Mouse (Mus musculus) granulocyte monocyte progenitor cell, adult 5-6 weeks (primary cell): ENCODE results near the gene Aldh5a1. TPM values are rescaled to one million over a fixed set of nuclear protein-coding genes. Genes with fewer than 3 reads are reported as not detected.
"Not testable (repeated sequence)": the region's sequence is repeated elsewhere in the genome, so short reads cannot be mapped to it uniquely, and the experiment has no call there.

Source experiments
- ATAC-seq: replicated peaks from 2 replicates; pipeline ENCODE4 v1.8.0; 2016; ENCODE audit warnings: mild to moderate bottlenecking, moderate TSS enrichment, inconsistent platforms; ENCODE audit not compliant: poor library complexity, severe bottlenecking
- total RNA-seq, 2 experiments: library from RNA; stranded (forward) in 1 of 2; stranded (reverse) in 1 of 2; fragments of 200-712, 200-1000 nt in 1 of 2; fragments of >200 nt in 1 of 2; fragmentation: Nextera tagmentation in 1 of 2; gene quantifications; 2 replicates each; pipeline ENCODE4 v1.2.3; 2014 to 2017

The Aldh5a1 gene
- total RNA-seq (2014; fragmentation: Nextera tagmentation) = 1.5 TPM in 2 replicates
- 2.6 and 3.1 TPM in 2 replicates for total RNA-seq (2017)

DNA sequence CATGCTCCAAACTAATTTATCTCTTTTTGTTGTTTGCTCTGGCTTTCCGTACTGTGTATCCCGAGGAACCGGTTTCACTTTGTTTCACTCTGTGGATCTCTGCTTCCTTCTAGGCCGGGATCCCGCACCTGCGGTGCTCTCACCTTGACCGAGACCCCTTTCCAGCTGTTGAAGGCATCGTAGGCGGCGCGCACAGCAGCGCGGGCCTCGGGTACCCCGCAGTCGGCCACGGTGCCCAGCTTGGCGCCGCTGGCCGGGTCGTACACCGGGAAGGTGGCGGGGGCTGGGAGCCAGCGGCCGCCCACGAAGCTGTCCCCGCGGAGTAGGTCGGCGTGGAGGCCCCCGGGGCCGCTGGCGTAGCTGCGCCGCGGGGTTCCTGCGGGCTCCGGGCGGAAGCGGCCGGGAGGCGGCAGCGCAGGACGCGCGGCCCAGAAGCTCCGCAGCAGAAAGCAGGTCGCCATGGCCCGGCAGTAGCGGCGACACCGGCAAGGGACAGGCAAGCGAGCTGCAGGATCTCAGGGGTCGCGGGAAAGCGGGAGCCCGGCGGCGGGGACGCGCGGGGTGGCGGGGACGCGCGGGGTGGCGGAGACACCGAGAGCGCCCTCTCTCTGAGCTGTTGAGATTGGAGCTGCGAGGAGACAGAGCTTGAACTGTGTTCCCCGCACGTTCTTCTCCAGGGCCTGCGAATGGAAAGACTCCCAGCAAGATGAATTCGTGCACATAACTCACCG is at the start of gene Aldh5a1:
Gene Aldh5a1, minus strand, starts transcription at position 554 of the 731 bp plus-strand sequence.
- ATAC-seq = peak; percentile 52

DNA sequence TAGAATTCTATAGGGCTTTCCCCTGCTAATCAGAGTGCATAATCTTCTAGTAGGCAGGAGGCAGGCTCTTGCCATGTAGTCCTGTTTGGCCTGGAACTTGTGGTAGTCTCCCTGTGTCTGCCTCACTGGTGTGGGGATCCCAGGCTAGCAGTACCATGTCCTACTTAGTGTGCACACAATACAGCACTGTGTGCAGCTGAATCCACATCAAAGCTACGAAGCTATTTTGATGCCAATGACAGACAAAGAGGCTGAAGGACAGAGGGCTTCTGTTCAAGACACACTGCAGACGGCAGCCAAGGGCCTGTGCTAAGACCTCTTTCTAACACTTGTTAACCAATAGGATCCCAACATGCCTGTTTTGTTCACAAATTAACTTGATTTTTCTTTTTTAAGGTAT is 48.0 kb upstream of the Aldh5a1 start:
- ATAC-seq = no peak

DNA sequence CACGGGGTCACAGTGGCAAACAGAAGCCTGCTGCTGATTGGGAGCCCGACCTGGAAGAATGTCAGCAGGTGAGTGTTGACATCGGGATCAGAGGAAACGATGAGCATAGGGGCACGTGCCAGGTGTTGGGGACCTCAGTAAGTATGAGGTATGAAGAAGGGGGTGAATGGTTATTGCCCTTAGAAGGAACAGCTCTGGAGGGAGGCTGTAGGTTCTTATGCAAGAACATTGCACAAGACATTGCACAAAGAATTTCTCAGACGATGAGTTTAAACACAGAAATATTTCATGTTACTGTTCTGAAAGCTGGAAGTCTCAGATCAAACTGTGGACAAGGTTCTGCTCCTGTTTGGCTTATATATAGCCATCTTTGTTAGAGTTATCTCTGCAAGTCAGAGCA is 43.6 kb upstream of the Aldh5a1 start:
- ATAC-seq = peak; percentile 77

DNA sequence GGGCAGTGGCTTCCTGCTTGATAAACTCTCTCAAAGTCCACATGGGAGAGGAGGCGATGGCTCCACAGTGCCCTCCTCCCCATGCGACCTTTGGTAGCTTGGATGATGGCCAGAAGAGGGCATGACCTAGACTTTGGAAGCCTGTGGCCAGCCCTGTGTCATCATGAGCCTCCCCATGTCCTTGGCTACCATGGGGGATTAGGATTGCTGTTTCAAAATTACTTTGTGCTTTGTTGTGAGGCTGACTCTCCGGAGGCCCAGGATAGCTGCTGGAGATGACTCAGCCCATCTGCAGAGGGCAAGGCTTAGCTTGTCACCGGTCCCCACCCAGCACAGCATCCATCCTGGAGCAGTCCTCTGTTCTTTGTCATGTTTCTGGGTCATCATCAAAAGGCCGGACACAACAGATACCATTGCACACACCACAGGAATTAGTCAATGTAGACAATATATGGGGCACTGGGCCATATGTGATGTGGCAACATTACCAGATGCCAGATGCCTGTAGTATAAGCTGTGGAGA is 40.4 kb upstream of the Aldh5a1 start:
- ATAC-seq = peak; percentile 24

DNA sequence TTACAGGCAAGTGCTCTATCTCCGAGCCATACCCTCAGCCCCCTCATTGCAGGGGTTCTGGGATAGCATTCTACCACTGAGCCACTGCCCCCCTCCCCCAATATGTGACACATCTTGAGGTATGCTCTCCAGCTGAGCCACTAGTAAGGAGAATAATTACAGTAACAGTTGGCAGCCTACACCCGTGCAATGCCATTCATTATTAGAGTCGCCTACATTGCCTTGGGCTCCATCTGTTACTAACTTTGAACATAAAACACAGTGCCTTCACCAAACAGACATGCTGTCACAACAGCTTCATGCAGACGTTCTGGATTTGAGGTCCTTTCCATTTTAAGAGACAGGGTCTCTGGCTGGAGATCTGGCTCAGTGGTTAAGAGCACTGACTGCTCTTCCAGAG is 38.9 kb upstream of the Aldh5a1 start:
- no peak for ATAC-seq

DNA sequence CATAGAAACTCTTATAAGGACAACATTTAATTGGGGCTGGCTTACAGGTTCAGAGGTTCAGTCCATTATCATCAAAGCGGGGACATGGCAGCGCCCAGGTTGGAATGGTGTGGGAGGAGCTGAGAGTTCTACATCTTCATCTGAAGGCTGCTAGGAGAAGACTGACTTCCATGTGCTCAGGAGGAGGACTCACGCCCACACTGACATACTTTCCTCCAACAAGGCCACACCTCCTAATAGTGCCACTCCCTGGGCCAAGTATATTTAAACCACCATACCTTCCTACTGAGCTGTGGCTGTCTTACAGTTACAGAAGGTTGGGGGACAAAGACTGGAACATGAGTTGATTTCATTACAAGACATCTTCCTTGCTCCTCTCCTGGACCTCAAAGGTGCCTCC is 34.3 kb upstream of the Aldh5a1 start:
- not testable (repeated sequence) for ATAC-seq

DNA sequence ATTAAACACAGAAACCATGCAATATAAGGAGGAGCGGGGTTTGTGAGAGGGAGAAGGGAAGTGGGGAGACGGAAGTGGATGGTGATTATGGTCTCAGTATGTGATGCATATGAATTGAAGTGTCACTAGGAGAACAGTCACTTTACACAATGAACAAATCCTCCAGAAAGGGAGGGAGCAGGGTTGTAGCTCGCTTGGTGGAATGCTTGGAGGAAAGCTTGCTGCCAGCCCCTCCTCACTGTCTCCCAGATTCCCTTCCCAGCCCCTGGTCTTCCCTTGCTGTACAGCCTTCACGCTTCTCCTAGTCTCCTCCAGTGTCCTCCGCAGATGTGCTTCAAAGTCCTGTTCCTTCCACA is 28.4 kb upstream of the Aldh5a1 start:
- peak; percentile 87 for ATAC-seq

DNA sequence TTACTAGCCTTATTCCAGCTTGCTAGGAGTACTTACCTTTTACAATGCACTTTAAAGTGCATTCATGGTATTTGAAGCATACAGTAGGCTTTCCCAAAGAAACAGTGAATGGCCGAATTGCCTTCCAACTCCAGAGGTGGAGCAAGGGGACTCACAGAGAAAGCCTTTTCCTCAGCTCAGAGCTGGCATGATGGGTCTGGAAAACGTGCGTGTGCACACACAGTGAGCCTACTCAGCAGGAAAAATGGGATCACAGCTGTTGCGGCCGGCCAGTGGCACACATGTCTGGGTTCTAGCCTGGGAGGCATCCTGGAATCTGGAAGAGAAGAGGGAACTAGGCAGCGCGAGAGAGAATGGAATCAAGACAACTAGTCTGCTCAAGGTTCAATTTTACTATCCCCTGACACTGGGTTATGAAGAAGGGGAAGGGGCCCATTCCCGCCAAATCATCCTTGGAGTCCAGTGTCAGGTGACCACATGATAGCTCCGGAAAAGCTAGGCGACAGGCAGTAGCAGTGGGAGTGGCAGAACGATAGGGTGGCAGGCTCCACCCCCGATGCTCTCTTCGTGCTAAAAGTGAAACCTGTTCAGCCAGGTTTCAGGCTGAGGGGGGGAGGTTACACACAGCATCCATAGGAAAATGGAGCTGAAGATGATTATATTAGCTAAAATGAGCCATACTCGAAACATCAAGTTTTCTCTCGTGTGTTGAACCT is 27.8 kb upstream of the Aldh5a1 start:
- peak; percentile 46; the same call in 1 of the 2 replicates for ATAC-seq

DNA sequence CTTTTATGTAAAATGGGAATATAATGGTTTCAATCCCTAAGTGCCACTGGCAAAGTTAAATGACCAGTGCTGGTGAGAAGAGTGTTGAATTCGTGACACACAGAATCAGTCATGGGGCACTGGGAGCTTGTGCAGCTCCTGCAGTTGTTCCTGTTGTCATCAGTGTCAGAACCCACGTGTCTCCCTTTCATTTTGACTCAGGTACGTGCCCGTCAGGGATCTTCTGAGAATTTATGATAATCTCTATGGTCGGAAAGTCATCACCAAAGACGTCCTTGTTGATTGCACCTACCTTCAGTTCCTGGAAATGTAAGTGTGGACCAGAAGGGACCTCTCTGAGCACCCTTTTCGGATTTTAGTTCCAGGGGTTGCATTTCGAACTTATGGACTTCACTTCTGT is 24.7 kb upstream of the Aldh5a1 start:
- no peak for ATAC-seq

DNA sequence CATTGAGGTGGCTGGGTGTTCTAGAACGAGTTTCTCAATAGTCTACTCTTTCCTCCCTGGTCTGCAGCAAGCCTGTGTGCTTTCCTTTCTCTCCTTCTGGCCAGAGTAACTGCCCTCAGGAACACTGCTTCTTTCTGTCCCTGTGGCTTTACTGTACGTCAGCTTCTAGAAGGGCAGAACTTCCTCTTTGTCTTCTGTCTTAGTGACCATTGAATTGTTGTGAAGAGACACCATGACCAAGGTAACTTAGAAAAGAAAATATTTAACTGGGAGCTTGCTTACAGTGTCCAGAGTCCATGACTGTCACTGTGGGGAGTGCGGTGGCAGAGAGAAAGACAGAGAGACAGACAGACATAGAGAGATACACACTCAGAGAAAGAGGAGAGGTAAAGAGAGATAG is 22.6 kb upstream of the Aldh5a1 start:
- ATAC-seq = peak; percentile 94

DNA sequence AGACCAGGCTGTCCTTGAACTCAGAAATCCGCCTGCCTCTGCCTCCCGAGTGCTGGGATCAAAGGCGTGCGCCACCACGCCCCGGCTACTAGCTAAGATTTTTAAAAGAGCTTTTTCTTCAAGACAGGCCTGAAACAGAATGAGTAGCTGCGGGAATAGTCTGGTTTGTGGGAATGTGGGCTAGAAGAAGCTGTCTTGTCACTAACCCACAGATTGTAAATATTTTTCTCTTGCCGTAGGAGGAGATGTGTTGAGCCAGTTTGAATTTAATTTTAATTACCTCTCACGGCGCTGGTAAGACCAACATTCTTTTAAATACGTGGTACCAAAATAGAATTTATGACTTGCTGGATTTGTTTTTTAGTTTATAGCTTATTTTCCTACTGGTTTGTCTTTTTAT is 21.2 kb upstream of the Aldh5a1 start:
- ATAC-seq = no peak

DNA sequence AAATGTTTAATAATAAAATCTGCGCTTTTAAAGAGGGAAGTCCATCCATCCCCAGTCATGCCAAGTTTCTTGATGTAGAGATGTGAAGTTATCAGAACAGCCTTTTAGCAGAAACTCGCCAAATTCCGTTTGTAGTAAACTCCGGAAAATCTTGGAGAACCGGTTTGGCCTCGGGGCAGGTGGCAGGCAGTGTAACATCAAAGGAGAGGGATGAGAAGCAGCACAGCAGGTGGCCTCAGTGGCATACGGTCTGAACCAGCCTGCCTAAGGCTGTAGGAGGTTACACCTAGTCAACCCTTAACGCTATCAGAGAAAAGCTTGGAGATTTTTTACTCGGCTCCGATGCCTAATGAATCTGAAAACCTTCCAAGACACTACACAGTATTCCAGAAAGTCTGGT is 18.0 kb upstream of the Aldh5a1 start:
- no peak for ATAC-seq

DNA sequence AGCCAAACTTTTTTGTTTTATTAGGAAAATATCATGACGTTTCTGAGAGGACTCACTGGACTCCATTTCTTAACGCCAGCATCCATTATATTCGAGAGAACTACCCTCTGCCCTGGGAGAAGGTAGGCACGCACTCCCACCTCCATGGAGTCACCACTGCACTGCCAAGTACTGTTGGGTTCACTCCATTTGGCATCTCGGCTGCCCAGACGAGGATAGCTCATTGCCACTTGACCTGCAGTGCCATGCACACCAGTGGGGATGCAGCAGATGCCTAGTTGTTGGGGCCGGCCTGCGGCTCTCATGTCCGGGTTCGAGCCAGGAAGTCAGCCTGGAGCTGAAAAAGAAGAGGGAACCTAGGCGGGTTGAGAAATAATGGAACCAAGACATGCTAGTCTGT is 17.6 kb upstream of the Aldh5a1 start:
- no peak for ATAC-seq

DNA sequence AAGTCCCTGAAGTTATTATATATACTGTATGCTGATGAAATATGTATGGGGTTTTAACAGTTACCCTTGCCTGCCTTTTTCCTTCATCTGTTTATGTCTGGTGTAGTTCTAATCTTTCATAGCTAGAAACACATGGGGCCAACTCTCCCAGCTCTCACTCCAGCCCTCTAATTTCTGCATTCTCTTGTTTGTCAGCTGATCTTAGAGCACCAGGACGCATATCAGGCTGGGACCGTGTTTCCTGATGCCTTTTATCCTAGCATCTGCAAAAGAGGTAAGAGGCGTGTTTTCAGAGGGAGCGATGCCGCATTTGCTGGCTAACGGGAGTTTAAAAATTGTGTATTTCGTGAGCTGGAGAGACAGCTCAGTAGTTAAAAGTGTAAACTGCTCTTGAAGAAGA is 15.2 kb upstream of the Aldh5a1 start:
- no peak for ATAC-seq

DNA sequence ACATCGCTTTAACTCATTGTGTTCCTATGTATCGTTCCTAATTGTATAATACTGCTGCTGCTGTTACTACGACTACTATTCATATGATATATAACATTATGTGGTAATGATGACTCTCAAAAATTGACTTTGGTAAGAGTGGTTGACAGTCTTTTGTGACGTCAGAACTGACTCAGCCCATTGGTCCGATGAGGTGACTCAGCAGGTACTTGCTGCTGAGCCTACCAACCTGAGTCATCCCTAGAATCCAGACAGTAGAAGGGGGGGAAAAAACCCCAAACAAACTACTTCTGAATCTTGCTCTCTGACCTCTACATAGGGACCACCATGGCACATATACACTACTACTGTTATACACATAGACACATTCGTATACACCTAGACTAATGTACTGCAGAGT is 11.4 kb upstream of the Aldh5a1 start:
- ATAC-seq = 0 out of 2 replicates have a peak, but pooled peaks have one; percentile 27

DNA sequence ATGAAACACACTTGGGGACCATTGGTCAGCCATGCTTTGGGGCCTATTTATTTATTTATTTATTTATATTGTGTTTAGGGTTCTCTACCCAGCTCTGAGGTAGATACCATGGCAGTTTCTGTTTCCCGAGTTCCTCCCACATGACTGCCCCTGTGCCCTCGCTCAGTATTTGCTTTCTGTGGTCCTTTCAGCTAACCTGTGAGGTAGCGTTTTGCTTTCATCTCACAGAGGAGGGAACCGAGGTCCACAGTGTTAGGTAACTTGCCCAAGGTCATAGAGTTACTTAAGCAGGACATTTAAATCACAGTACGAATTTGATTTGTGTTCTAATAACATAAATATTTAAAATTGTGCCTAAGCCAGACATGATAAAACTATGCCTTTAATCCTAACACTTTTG is 9.7 kb upstream of the Aldh5a1 start:
- ATAC-seq = no peak

DNA sequence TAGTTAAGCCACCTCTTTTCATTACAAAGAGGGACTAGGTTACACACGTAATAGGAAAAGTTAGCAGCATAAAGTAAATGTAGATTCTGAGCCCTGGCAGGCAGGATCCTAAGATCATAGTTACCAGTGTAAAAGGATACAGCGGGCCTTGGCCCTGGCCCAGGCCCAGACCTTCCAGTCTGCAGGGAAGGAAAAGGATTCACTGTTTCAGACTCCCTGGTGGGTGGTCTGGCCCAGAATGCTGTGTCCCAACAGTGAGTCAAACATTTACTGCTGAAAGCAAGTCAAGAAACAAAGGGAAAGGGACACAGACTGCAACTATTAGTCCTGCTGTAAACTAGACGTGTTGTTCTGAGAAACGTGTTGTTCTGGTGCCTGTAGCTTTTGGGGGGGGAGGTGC is 8.1 kb upstream of the Aldh5a1 start:
- ATAC-seq = no peak

DNA sequence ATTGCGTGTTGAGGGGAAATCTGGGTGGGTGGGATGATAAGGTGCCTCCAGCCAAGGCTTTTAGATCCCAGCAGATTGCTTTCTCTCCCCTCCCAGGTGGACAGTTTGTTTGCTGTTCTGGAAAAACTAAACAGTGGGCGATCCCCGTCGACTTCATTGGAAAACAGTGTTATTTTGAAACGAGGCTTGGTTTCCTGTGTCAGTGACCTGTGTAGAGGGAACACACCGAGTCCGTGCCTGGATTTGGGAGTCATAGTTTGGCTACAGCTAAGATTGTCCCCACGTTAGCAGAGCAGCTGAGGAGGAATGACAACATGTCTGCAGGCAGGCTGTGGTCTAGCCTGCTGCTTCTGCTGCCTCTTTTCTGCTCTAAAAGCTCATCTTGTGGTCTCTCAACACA is 5.8 kb upstream of the Aldh5a1 start:
- ATAC-seq = no peak

DNA sequence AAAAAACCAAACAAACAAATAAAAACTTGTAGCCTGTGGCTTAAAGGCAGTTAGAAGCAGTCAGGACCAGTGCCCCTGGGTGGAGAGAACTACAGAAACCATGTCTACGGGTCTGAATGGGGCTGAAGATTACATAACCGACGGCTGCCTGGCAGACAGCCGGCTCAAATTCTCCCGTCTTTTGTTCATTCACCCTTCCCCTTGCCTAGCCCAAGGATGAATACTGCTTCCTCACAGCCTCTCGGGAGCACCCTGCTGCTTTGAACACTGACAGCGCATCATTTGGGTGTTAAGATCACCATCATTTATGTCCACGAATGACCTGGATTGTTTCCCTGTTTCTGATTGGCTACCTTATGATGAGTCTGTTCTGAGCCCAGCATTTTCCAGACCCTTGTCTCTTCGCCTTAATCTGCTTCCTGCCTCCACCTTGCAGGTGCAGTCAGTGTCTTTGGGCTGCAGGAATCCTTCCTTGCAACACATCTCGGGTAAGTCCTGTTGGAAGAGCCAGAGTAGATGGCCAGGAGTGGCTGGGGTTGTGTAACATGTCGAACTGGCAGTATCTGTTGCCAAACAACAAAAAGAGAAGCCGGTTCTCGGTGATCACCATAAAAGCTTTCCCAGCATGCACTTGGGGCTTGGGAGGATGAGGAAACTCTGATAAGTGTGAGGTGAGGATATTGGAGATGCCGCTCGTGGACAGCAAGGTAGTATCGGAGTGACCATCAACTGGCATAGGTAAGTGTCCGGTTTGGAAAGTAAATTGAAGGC is 5.2 kb upstream of the Aldh5a1 start, which contains the start of gene Gpld1:
Gene Gpld1, plus strand, starts transcription at position 641 of the 771 bp plus-strand sequence.
- peak; percentile 85 for ATAC-seq

DNA sequence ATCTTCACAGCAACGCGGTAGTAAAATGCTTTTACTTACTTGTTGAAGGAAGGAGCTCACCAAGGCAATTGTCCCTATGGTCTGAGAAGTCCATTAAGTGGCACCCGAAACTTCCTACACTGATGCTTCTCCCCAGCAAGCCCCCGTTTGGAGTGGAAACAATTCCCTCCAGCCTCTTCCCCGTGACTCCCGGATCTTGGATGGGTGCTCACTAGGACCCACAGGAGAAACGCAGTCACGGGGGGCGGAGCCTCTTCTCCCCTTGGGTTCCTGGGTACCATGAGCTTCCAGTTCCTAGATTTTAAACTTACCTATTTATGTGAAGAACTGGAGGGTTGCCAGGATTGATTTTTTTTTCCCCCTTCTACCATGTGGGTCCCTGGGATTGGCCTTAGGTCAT is 2.0 kb upstream of the Aldh5a1 start:
- ATAC-seq = no peak

DNA sequence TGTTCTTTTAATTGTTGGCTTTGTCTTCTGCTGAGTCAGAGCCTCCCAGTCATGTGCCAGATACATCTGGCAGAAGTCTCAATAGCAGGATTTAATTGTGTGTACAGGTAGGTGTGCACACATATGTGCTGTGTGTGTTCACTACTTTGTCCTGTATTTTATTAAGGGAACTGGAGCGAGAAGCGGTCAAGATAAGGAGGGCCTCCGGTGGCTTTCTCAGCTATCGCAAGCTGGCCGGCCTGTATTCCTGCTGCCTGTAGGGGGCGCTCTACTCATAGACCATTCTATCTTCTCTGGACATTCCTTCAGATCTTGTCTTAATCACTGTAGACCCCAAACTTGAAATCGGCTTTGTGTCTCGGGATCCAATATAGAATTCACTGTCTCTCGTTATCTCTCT is 1.2 kb upstream of the Aldh5a1 start:
- ATAC-seq = peak; percentile 48
